Mouse (Mus musculus): Measurements from ENCODE around the gene Gm20388.

- TF ChIP-seq CTCF (IDR thresholded peaks at IDR 0.05; ENCODE audit: low read depth) (no peak), EP300 (IDR thresholded peaks at IDR 0.05; ENCODE audit: low read depth) (no peak)
Observed at GRCm38 (mm10) chr8:123082993-123083392, 3172.4 kb downstream of the Gm20388 start.

Data from liver, embryonic 14.5 days (tissue).